Mouse (Mus musculus): ENCODE results near the gene Tlr8.
"Not testable (repeated sequence)": the region's sequence is repeated elsewhere in the genome, so short reads cannot be mapped to it uniquely, and the experiment has no call there.

The Tlr8 gene

DNA sequence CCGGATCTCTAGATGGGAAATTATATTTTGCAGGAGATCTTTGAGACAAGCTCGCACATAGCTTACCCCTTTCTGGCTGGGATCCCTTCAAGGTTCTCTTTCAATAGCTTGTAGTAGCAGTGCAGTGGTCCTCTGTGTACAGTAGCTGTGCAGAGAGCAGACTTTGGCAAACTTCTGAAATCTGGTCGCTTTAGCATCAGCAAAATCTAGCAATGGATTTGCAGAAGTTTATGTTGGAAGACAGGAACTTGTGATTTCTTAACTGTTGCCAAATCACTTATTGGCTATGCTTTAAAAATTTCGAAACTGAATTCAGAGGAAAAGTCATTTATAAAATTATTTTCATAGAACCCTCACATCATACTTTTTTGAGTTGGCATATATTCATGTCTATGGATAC lies at the start of gene Tlr8:
Gene Tlr8 (minus strand): TSS at position 244 of the 400 bp plus-strand sequence.
- no peak for DNase-seq (ENCODE audit: extremely low spot score, low read depth, low spot score)

DNA sequence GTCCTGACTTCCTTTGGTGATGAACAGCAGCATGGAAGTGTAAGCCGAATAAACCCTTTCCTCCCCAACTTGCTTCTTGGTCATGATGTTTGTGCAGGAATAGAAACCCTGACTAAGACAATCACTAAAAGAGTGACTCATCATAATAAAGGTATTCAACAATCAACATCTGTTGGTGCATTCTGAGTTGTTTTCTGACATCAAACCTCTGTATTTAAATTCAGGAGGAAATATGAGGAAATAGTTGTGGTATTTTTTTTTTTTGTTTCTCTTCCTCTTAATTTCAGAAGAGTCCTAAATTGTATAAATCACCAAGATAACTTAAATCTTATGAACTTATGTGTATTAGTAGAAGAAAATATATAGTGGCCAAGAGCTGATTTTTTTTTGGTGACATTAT lies 37.9 kb upstream of the Tlr8 start:
- not testable (repeated sequence) for DNase-seq (ENCODE audit: extremely low spot score, low read depth, low spot score)

DNA sequence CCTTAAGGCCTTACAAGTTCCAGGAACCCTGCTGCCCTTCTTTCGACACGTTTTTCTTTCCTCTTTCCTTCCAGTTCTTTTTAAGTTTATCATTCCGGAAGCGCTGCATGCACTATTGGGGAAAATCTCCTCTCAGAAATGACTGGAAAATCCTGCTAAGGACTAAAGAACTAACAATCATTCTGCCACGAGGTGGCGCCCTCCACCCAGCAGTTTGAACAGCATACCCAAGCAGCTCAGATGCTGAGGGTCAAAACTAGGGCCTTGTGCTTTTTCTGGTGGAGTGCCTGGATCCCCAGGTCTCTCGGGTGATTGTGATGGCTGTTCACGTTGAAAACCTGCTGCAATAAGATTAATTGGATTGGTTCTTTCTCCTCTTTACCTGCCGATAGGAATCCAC lies 12.8 kb upstream of the Tlr8 start:
- DNase-seq (ENCODE audit: extremely low spot score, low read depth, low spot score) = peak; percentile 31

DNA sequence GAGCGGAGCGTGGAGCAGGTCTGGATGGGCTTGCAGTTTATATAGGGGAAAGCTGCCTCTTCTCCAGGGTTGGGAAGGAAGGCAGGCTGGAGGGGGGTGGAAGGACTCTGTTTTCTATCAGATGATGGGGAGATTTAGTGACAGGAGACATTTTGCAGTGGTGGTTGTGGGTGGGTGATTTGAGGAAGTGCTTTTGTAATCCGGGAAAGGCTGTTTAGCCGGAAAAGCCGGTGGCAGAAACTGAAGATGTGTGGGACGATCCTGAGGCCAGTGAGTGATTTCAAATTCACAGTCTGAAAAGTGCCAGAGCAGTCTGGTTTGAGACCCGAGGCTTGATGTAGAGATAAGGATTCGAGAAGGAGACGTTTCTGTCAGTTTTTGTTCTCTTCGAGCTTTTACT lies 12.4 kb upstream of the Tlr8 start:
- DNase-seq (ENCODE audit: extremely low spot score, low read depth, low spot score) = no peak

DNA sequence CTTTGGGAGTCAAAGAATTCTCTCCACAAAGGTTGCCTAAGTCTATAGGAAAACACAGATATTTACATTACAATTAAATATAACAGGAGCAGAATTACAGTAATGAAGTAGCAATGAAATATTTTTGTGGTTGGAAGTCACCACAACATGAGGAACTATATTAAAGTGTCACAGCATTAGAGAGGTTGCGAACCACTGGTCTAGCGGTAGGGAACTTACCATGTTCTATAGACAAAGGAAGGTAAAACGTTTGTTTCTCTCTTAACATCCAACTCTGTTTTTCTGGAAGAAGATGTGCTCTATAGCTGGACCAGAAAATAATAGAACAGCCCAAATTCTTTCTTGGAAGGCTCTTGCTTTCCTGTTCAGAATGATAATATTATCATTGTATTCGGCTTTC lies 599 bp downstream of the Tlr8 start:
- DNase-seq (ENCODE audit: extremely low spot score, low read depth, low spot score) = no peak

DNA sequence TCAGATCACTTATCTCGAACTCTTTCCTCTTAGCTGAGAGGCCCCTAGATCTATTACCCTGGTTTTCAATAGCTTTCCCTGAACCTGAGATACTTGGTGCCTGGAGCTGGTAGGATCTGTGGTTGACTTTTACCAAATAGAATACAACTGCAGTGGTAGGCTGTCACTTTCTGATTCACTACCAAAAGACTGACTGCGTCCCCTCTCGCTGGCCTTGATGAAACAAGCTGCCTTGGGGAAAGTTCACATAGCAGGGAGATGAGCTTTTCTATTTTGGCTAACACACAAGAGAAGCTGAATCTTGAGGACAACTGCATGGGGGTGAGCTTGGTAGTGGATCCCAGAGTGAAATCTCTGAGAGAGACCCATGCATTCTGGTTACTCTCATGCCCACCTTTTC lies 22.4 kb downstream of the Tlr8 start:
- no peak for DNase-seq (ENCODE audit: extremely low spot score, low read depth, low spot score)

DNA sequence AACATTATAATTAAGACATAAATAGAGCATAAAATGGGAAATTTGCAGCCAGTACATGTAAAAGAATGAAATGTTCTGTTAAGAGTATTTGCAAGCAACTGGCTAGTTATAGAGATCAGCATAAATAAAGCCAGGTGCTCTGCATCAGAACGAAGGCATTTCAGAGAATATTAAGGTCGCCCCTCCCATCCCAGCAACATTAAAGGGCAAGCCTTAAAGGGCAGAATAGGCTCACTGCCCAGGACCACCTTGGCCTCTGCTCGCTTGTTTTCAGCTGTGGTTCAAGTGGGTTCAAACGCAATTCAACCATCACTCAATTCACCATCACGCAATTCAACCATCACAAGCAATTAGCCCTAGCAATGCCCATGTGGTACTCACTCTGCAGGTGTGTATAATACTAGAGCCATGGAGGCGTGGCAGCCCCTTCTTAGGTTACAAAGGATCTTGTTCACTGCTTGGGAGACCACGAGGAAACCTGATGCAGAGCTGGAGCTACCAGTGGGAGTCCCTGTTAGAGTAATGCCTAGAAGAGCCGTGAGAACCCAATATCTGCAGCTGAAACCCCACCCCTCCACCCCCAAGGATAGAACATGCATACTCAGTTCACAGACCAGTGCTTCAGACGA lies 24.7 kb downstream of the Tlr8 start:
- no peak for DNase-seq (ENCODE audit: extremely low spot score, low read depth, low spot score)

DNA sequence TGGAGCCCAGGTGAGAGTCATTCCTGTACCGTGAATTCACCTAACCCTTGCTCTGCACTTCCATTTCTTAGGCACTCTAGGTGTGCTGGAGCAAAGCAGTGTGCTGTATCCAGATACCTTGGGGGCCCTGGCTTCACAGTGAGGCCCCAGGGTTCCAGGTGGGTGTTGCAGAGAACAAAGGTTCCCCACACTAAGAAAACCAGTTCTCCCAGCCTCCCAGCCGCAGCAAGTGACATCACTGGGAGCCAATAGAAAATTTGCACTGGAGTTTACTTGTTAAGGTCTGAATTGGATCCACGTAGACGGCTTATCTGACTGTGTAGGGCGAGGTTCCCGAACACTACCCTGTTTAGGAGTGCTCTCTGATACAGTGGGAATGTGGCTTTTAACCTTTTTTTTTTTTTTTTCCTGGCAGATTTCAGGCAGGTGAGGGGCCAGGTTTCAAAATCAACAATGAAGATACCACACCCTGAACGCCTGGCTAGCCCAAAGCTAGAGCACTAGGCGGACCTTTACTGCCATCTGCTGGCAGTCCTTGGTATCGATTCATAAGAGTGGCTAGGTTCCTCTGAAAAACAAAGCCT lies 30.9 kb downstream of the Tlr8 start:
- DNase-seq (ENCODE audit: extremely low spot score, low read depth, low spot score) = no peak

DNA sequence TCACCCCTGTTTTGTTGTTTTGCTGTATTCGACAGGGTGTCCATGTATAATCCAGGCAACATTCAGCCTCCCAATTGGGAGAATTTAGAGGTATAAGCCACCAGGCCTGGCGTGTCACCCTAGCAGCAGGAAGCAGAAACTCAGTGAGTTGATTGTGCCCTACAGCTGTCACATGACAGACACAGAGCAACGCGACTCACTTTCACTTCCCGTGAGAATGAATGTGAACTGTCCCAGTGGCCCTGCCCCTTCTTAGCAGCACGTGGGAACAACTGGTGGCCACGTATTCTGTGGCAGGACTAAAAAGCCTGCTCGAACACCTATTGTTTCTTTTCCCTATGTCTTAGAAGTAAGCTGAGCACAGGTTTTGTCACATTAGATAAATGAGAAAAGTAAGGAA lies 33.0 kb downstream of the Tlr8 start:
- no peak for DNase-seq (ENCODE audit: extremely low spot score, low read depth, low spot score)

DNA sequence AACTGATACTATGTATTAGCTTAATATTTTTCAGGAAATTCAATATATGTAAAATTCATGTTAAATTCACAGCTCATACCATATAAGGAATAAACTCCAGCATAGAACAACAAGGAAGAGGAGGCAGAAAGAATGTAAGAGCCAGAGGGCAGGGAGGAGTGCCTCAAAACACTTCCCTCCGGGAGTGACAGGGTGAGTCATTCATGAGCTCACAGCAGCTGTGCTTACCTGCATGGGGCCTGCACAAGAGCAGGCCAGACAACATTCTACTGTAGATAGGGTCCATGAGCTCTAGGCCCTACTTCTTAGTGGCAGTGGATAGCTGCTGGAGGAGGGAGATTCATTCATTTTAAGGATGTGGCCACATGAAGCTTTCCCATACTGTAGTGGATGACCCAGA lies 34.3 kb downstream of the Tlr8 start:
- no peak for DNase-seq (ENCODE audit: extremely low spot score, low read depth, low spot score)

DNA sequence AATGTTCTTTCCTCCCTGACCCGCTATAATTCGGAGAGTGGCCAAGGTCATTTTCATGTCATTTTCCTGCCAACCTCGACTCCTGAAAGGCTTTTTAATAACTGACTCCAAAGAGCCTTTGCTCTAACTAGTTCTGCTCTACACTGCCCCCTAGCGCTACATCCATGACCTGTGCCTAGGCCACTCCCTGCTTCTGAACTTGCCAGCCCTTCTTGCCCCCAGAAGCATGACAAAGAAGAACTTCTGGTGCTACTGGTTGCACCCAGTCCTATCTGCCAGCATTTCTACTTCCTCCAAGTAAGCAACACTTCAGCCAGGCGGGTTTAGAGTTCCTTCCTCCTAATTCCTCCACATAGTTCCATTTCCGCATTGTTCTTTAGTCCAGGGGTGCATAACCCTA lies 34.9 kb downstream of the Tlr8 start:
- DNase-seq (ENCODE audit: extremely low spot score, low read depth, low spot score) = no peak

DNA sequence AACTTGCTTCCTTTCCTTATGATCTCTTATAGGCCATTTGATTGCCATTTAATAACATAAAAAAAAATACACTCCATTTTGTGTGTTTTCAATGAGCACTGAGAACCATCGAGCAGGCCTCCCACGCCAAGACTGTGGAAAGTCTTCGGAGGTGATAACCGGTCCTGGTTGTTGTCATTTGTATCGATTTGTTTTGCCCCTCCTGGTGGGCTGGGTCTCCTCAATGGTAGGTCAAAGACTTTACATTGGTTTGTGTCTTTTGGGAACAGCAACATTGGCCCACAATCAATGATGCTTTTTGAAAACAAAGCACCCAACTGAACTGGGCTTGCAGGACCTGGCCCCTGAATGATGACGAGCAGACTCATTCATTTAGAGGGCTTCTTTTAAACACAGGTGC lies 36.4 kb downstream of the Tlr8 start:
- DNase-seq (ENCODE audit: extremely low spot score, low read depth, low spot score) = no peak

DNA sequence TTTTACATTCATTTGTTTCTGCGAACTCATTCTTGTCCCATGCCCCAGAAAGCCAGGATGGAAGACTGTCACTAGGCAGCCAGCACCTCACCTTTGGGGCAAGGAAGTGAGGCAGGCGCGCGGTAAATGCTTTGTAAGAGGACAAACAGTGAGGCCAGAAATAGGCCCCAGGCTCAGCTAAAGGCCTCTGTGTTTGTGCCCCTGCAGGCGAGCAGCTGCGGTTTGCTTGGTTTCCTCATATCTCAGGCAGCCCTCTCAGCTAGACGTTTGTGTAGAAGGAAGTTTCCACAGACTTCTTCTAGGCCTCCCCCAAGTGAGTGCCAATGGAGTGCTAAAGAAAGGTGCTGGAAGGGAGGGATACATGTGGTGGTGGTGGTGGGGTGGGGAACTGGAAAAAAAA lies 37.0 kb downstream of the Tlr8 start:
- no peak for DNase-seq (ENCODE audit: extremely low spot score, low read depth, low spot score)

DNA sequence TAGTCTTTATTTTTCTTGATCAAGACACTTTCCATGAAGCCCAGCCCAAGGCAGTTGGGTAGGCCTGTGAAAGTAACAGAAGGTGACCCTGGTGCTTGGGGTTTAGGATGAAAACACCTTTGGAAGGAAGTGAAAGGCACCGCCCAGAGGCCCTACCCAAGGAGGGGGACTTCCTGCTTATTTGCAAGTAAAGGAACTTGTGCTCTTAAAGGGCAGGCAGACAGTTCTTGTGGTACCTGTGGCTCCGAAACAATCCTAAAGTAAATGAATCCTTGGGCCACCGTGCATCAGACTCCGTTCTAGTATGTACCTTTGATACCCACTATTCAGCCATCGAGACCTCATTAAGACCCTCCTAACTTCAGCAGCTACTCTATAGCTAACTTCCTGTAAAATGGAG lies 37.6 kb downstream of the Tlr8 start:
- DNase-seq (ENCODE audit: extremely low spot score, low read depth, low spot score) = no peak

DNA sequence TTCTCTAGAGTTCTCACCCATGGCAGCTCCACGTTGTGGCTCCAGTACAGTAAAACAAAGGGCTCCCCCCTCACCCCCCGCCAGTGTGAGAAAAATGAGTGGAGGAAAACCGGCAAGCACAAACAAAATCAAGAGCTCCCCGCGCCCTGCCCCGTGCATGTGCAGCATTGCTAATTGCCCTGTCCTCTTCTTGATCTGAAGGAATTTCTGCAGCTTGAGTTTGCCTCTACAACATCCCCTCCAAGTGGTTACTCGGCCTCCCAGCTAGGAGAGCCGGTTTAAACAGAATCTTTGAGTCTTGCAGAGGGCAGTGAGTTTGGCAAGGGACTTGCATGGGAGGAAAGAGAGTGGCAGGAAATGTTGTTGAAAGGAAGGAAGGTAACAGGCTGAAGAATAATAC lies 51.4 kb downstream of the Tlr8 start:
- no peak for DNase-seq (ENCODE audit: extremely low spot score, low read depth, low spot score)

DNA sequence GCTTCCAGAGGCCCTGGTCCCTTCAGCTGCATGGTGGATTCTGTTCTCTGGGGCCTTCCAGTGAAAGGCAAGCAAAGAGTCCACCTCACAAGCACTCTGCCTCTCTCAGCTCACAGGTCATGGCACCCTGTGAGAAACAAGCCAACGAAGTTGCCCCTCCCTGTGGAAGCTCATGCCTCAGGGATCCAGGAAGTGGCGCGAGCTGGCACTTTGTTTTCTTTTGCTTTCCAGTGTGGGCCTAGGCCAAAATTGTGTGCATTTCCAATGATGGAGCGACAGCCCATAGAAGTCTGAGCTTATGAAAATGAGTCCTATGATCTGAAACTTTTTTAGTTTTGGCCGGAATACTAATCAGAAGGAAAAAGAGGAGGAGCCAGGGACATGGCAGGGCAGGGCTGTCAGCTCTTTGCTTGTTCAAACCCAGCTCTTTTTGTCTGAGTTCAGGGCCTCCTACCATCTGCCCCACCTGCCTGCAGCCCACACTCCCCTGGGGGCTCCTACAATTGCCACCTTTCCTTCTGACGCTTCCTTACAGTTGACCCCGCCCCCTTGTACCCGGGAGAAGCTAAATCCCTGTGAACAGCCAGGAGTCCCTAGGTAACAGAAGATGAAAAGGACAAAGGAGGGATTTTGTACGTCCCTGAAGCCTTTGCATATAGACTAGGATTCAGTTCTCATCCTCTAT lies 52.1 kb downstream of the Tlr8 start:
- DNase-seq (ENCODE audit: extremely low spot score, low read depth, low spot score) = no peak

DNA sequence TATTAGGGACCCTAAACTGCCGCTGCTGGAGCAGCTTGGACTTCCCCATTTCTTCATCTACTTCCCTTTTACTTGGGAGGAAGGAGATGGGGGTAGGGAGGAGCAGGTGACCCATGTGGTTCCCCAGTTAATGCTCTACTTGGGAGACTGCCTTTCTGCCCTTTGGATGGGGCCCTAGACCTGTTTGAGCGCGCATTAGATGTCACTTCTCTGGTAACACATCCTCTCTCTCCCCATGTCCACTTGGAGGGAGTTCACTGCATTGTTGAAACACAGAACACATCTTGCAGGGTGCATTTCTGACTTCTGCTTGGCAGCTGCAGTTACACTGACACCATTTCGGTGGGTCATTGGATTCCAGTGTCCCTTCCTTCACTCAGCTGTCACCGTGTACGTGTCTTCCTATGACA lies 53.8 kb downstream of the Tlr8 start:
- DNase-seq (ENCODE audit: extremely low spot score, low read depth, low spot score) = no peak

DNA sequence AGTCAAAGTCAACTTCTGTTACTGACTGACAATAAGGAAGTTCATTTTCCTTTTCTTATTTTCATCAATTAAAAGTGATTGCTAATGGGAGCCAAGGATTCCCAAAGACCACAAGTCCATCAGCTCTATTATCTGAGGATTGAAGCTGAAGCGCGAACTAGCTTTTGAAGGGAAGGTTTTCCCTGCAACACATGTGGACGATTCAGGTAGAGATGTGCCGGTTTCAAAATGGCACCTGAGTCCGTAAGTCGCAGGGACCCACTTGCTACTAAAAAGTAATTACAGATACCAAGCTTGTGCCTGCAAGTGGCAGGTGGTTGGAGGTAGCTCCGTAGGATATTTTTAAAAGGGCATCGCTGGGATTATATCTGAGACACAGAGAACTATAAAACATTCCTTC lies 54.3 kb downstream of the Tlr8 start:
- no peak for DNase-seq (ENCODE audit: extremely low spot score, low read depth, low spot score)

DNA sequence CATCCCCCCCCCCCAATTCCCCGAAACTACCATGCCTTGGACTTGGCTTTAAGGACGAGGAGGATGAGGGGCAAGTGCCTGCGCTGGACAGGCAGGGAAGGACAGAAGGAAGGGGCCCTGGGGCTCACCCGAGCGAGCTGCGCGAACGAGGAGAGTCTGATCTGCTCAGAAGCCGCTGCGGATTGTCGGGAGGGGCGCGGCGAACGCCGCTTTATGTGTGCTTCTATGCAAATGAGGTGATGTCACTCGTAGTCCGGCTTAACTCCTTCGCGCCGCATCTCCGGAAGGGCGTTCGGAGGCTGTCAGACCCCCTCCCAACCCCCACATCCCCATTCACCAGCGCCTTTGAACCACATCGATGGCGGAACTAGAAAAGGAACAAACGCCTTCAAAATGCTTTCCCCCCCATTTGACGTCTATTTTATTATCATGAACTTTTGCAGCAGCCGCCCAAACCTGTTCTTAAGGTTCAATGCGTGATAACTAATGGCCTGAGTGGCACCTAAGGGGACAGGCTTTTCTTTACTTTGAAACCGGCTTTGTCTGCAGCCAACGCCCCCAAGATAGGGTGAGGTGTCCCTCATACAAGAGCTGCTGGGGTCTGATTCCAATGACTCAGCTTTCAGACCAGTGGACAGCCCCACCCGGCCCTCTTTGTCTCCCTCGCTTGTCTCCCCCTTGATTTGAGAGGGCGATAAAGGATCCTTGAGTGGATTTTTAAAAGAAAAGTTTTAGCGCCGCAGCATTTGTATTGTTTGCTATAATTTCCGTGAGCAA lies 55.0 kb downstream of the Tlr8 start, which contains the start of gene Tmsb4x:
Gene Tmsb4x (minus strand): TSS at position 338 of the 777 bp plus-strand sequence.
- no peak for DNase-seq (ENCODE audit: extremely low spot score, low read depth, low spot score)

DNA sequence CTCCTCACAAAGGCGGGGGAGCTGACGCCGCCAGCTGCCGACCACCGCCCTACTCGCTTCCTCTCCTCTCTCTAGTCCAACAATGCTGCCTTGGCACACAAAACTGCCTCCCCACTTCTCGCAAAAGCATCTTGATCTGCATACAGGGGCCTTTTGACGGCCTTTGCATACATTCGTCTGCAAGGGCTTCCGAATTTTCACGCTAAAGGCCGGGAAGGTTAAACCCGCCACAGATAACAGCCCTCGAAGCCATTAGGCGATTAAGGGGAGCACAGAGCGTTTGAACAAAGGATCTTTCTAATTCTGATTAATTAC lies 55.7 kb downstream of the Tlr8 start:
- DNase-seq (ENCODE audit: extremely low spot score, low read depth, low spot score) = no peak

DNA sequence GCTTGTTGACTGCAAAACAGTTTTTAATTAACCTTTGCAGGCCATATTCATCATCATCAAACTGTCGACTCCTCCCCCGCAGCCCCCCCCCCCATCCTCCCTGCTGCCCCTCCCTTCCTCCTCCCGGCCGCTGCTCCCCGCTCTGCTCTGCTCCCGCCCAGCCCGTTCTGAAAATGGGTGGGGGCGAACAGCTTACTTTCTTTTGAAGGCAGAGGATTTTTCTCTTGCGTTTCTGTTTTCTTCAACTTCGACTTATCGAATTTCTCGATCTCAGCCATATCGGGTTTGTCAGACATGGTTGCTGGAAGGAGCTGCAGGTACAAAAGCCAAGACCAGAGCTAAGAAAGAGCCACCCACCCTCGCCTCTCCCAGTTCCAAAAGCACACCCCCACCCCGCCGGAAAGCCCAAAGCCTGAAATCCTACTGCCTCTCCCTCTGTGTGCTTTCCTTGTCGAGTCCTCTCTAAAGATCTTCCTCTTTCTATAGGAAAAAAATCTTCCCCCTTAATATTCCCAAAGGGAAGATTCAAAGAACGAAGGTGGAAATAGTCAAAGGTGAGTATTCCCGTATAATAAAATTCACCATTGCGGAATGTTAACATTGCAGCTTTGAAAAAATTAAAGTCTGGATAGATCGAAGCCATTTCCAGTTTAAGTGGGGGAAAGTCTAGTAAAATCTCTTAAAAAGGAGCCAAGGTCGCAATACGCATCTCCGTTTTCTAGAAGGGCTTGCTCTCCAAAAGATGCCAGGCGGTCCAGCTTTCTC lies 56.2 kb downstream of the Tlr8 start:
- no peak for DNase-seq (ENCODE audit: extremely low spot score, low read depth, low spot score)
